Mouse (Mus musculus): ENCODE results near the gene Lypd6. TPM values are rescaled to one million over a fixed set of nuclear protein-coding genes. Genes with fewer than 3 reads are reported as not detected.
A peak's percentile ranks its signal among the peaks of the same experiment; 100 is the strongest.

The Lypd6 gene
- polyA plus RNA-seq (2015; fragmentation: Nextera tagmentation; extraction: Ambion mirVana): 20.1 and 22.6 TPM in 2 replicates

GRCm38 (mm10) chr2:50066246-50066967 is at the start of gene Lypd6:
TSS of gene Lypd6 (plus strand) at chr2:50066429.
- 0 out of 2 replicates have a peak, but pooled peaks cover 7% of the 10 kb centered on the region for H3K4me1 ChIP-seq (ENCODE audit: control insufficient read depth, insufficient read depth, low read length)
- no peaks in the 10 kb centered on the region for H3K9me3 ChIP-seq (replicated peaks; ENCODE audit: control insufficient read depth, low read length)
- peak within 1 kb of the TSS; percentile 80 for H3K27ac ChIP-seq (ENCODE audit: low read length)
- WGBS: 0% methylated on average over 65 of the region's 76 CpGs
- no peaks in the 10 kb centered on the region for H3K36me3 ChIP-seq (ENCODE audit: control insufficient read depth, insufficient read depth, low read length)
- no peaks in the 10 kb centered on the region for H3K27me3 ChIP-seq (ENCODE audit: control insufficient read depth, insufficient read depth, low read length)
- H3K4me3 ChIP-seq (replicated peaks; ENCODE audit: low read length): peak within 1 kb of the TSS; percentile 72
- peak within 1 kb of the TSS; percentile 78 for H3K9ac ChIP-seq (ENCODE audit: low read length)
- H3K4me2 ChIP-seq (ENCODE audit: low read depth, low read length): peak within 1 kb of the TSS; percentile 91
- peak; percentile 96 for ATAC-seq (ENCODE audit: insufficient read depth, low FRiP score)

GRCm38 (mm10) chr2:50019477-50019876 is 46.8 kb upstream of the Lypd6 start:
- Histone ChIP-seq H3K4me3 (replicated peaks; ENCODE audit: low read length) (no peak overlapping the region), H3K27ac (ENCODE audit: low read length) (no peak overlapping the region), H3K9me3 (replicated peaks; ENCODE audit: control insufficient read depth, low read length) (no peaks in the 10 kb centered on the region), H3K4me1 (ENCODE audit: control insufficient read depth, insufficient read depth, low read length) (no peaks in the 10 kb centered on the region), H3K9ac (ENCODE audit: low read length) (no peak overlapping the region), H3K27me3 (ENCODE audit: control insufficient read depth, insufficient read depth, low read length) (no peaks in the 10 kb centered on the region), H3K36me3 (ENCODE audit: control insufficient read depth, insufficient read depth, low read length) (no peaks in the 10 kb centered on the region), H3K4me2 (ENCODE audit: low read depth, low read length) (no peak overlapping the region)
- no peak for ATAC-seq (ENCODE audit: insufficient read depth, low FRiP score)
- whole genome bisulfite sequencing: 75% methylated on average over 1 of the region's 1 CpGs

GRCm38 (mm10) chr2:50025549-50025948 is 40.7 kb upstream of the Lypd6 start:
- Histone ChIP-seq H3K36me3 (ENCODE audit: control insufficient read depth, insufficient read depth, low read length) (no peaks in the 10 kb centered on the region), H3K27me3 (ENCODE audit: control insufficient read depth, insufficient read depth, low read length) (no peaks in the 10 kb centered on the region), H3K9me3 (replicated peaks; ENCODE audit: control insufficient read depth, low read length) (no peaks in the 10 kb centered on the region), H3K4me2 (ENCODE audit: low read depth, low read length) (no peak overlapping the region), H3K9ac (ENCODE audit: low read length) (no peak overlapping the region), H3K4me1 (ENCODE audit: control insufficient read depth, insufficient read depth, low read length) (no peaks in the 10 kb centered on the region), H3K4me3 (replicated peaks; ENCODE audit: low read length) (no peak overlapping the region), H3K27ac (ENCODE audit: low read length) (no peak overlapping the region)
- WGBS: 89% methylated on average over 5 of the region's 5 CpGs
- no peak for ATAC-seq (ENCODE audit: insufficient read depth, low FRiP score)

GRCm38 (mm10) chr2:50028930-50029329 is 37.3 kb upstream of the Lypd6 start:
- no peaks in the 10 kb centered on the region for H3K4me1 ChIP-seq (ENCODE audit: control insufficient read depth, insufficient read depth, low read length)
- no peak for ATAC-seq (ENCODE audit: insufficient read depth, low FRiP score)
- no peaks in the 10 kb centered on the region for H3K9me3 ChIP-seq (replicated peaks; ENCODE audit: control insufficient read depth, low read length)
- no peaks in the 10 kb centered on the region for H3K36me3 ChIP-seq (ENCODE audit: control insufficient read depth, insufficient read depth, low read length)
- WGBS: 60% methylated on average over 8 of the region's 8 CpGs
- no peak overlapping the region for H3K4me3 ChIP-seq (replicated peaks; ENCODE audit: low read length)
- H3K4me2 ChIP-seq (ENCODE audit: low read depth, low read length): no peak overlapping the region
- no peak overlapping the region for H3K27ac ChIP-seq (ENCODE audit: low read length)
- no peaks in the 10 kb centered on the region for H3K27me3 ChIP-seq (ENCODE audit: control insufficient read depth, insufficient read depth, low read length)
- no peak overlapping the region for H3K9ac ChIP-seq (ENCODE audit: low read length)

- Histone ChIP-seq H3K4me3 (replicated peaks; ENCODE audit: low read length) (no peak overlapping the region), H3K9me3 (replicated peaks; ENCODE audit: control insufficient read depth, low read length) (no peaks in the 10 kb centered on the region), H3K27me3 (ENCODE audit: control insufficient read depth, insufficient read depth, low read length) (no peaks in the 10 kb centered on the region), H3K4me2 (ENCODE audit: low read depth, low read length) (no peak overlapping the region), H3K36me3 (ENCODE audit: control insufficient read depth, insufficient read depth, low read length) (no peaks in the 10 kb centered on the region), H3K9ac (ENCODE audit: low read length) (no peak overlapping the region), H3K4me1 (ENCODE audit: control insufficient read depth, insufficient read depth, low read length) (0 out of 2 replicates have a peak, but pooled peaks cover 3% of the 10 kb centered on the region), H3K27ac (ENCODE audit: low read length) (no peak overlapping the region)
- no peak for ATAC-seq (ENCODE audit: insufficient read depth, low FRiP score)
- 34% methylated on average over 7 of the region's 7 CpGs for WGBS
Measured at GRCm38 (mm10) chr2:50044170-50044870, 21.9 kb upstream of the Lypd6 start.

- WGBS: 61% methylated on average over 7 of the region's 7 CpGs
- H3K4me2 ChIP-seq (ENCODE audit: low read depth, low read length): no peak overlapping the region
Measured at GRCm38 (mm10) chr2:50044871-50045470, 21.3 kb upstream of the Lypd6 start.

GRCm38 (mm10) chr2:50045841-50046240 is 20.4 kb upstream of the Lypd6 start:
- ATAC-seq (ENCODE audit: insufficient read depth, low FRiP score): no peak
- 0 out of 2 replicates have a peak, but pooled peaks cover 3% of the 10 kb centered on the region for H3K4me1 ChIP-seq (ENCODE audit: control insufficient read depth, insufficient read depth, low read length)
- H3K36me3 ChIP-seq (ENCODE audit: control insufficient read depth, insufficient read depth, low read length): no peaks in the 10 kb centered on the region
- H3K4me3 ChIP-seq (replicated peaks; ENCODE audit: low read length): no peak overlapping the region
- no peak overlapping the region for H3K4me2 ChIP-seq (ENCODE audit: low read depth, low read length)
- no peak overlapping the region for H3K27ac ChIP-seq (ENCODE audit: low read length)
- no peaks in the 10 kb centered on the region for H3K9me3 ChIP-seq (replicated peaks; ENCODE audit: control insufficient read depth, low read length)
- WGBS: 80% methylated on average over 4 of the region's 4 CpGs
- no peak overlapping the region for H3K9ac ChIP-seq (ENCODE audit: low read length)
- no peaks in the 10 kb centered on the region for H3K27me3 ChIP-seq (ENCODE audit: control insufficient read depth, insufficient read depth, low read length)

More at GRCm38 (mm10) chr2:50044871-50045470, 21.3 kb upstream of the Lypd6 start:
- Histone ChIP-seq H3K4me3 (replicated peaks; ENCODE audit: low read length) (no peak overlapping the region), H3K9ac (ENCODE audit: low read length) (no peak overlapping the region), H3K4me1 (ENCODE audit: control insufficient read depth, insufficient read depth, low read length) (0 out of 2 replicates have a peak, but pooled peaks cover 3% of the 10 kb centered on the region), H3K36me3 (ENCODE audit: control insufficient read depth, insufficient read depth, low read length) (no peaks in the 10 kb centered on the region), H3K27me3 (ENCODE audit: control insufficient read depth, insufficient read depth, low read length) (no peaks in the 10 kb centered on the region), H3K27ac (ENCODE audit: low read length) (no peak overlapping the region), H3K9me3 (replicated peaks; ENCODE audit: control insufficient read depth, low read length) (no peaks in the 10 kb centered on the region)
- ATAC-seq (ENCODE audit: insufficient read depth, low FRiP score): no peak

GRCm38 (mm10) chr2:50048442-50048841 is 17.8 kb upstream of the Lypd6 start:
- ATAC-seq (ENCODE audit: insufficient read depth, low FRiP score): peak; percentile 72; the same call in 1 of the 2 replicates

GRCm38 (mm10) chr2:50053893-50054292 is 12.3 kb upstream of the Lypd6 start:
- Histone ChIP-seq H3K27me3 (ENCODE audit: control insufficient read depth, insufficient read depth, low read length) (no peaks in the 10 kb centered on the region), H3K4me1 (ENCODE audit: control insufficient read depth, insufficient read depth, low read length) (no peaks in the 10 kb centered on the region), H3K27ac (ENCODE audit: low read length) (no peak overlapping the region), H3K9ac (ENCODE audit: low read length) (no peak overlapping the region), H3K36me3 (ENCODE audit: control insufficient read depth, insufficient read depth, low read length) (no peaks in the 10 kb centered on the region), H3K4me2 (ENCODE audit: low read depth, low read length) (no peak overlapping the region), H3K9me3 (replicated peaks; ENCODE audit: control insufficient read depth, low read length) (no peaks in the 10 kb centered on the region), H3K4me3 (replicated peaks; ENCODE audit: low read length) (no peak overlapping the region)
- WGBS: 60% methylated on average over 1 of the region's 1 CpGs
- ATAC-seq (ENCODE audit: insufficient read depth, low FRiP score): no peak

More at GRCm38 (mm10) chr2:50048442-50048841, 17.8 kb upstream of the Lypd6 start:
- Histone ChIP-seq H3K4me3 (replicated peaks; ENCODE audit: low read length) (no peak overlapping the region), H3K9ac (ENCODE audit: low read length) (no peak overlapping the region), H3K27ac (ENCODE audit: low read length) (no peak overlapping the region), H3K9me3 (replicated peaks; ENCODE audit: control insufficient read depth, low read length) (no peaks in the 10 kb centered on the region), H3K36me3 (ENCODE audit: control insufficient read depth, insufficient read depth, low read length) (no peaks in the 10 kb centered on the region), H3K27me3 (ENCODE audit: control insufficient read depth, insufficient read depth, low read length) (no peaks in the 10 kb centered on the region), H3K4me2 (ENCODE audit: low read depth, low read length) (no peak overlapping the region), H3K4me1 (ENCODE audit: control insufficient read depth, insufficient read depth, low read length) (0 out of 2 replicates have a peak, but pooled peaks cover 3% of the 10 kb centered on the region)

Measured in stomach, embryonic 16.5 days (tissue).